Mouse (Mus musculus) embryonic facial prominence, embryonic 11.5 days (tissue): ENCODE measurements at regions not wholly inside any gene's neighbourhood (a gene's known extent, or its start where the extent isn't known, plus 50 kb on each side); places are given as distances from the start of the nearest gene placed in this dataset.
A peak's percentile ranks its signal among the peaks of the same experiment; 100 is the strongest.

ENCODE experiments used
- ATAC-seq: fragments of 200-750 bp; cut with Nextera tagmentation; replicated peaks from 2 replicates; pipeline ENCODE4 v1.8.0; 2017; ENCODE audit warnings: low read depth; ENCODE audit not compliant: insufficient number of reproducible peaks, low FRiP score, low TSS enrichment
- DNase-seq: peaks from one replicate; pipeline ENCODE4 v3.0.0-alpha.2; 2015; ENCODE audit warnings: low spot score
- H3K27ac ChIP-seq: fragments of 300-500 bp; sonication (generic); replicated peaks from 2 replicates; pipeline ENCODE4 v1.5.1; 2014; ENCODE audit warnings: mild to moderate bottlenecking, low read depth, low read length, control low read depth
- H3K27me3 ChIP-seq: fragments of 300-500 bp; sonication (generic); 2 replicates; pipeline ENCODE4 v1.6.1; 2014; ENCODE audit warnings: mild to moderate bottlenecking, low read length, moderate library complexity, mixed read lengths; ENCODE audit not compliant: control insufficient read depth, insufficient read depth
- H3K36me3 ChIP-seq: fragments of 300-500 bp; sonication (generic); replicated peaks from 2 replicates; pipeline ENCODE4 v1.6.1; 2014; ENCODE audit warnings: low read depth, mild to moderate bottlenecking, low read length, moderate library complexity, mixed read lengths; ENCODE audit not compliant: control insufficient read depth, insufficient read depth
- H3K4me1 ChIP-seq: fragments of 300-500 bp; sonication (generic); 2 replicates; pipeline ENCODE4 v1.6.1; 2014; ENCODE audit warnings: low read length, mixed read lengths; ENCODE audit not compliant: control insufficient read depth, insufficient read depth
- H3K4me2 ChIP-seq: fragments of 300-500 bp; sonication (generic); 2 replicates; pipeline ENCODE4 v1.6.1; 2014; ENCODE audit warnings: low read depth, mild to moderate bottlenecking, control low read depth, low read length, moderate library complexity
- H3K4me3 ChIP-seq: fragments of 300-500 bp; sonication (generic); 2 replicates; pipeline ENCODE4 v1.5.1; 2014; ENCODE audit warnings: low read depth, low read length, control low read depth
- H3K9ac ChIP-seq: fragments of 300-500 bp; sonication (generic); replicated peaks from 2 replicates; pipeline ENCODE4 v1.6.1; 2014; ENCODE audit warnings: mild to moderate bottlenecking, control low read depth, low read length
- H3K9me3 ChIP-seq: fragments of 300-500 bp; sonication (generic); replicated peaks from 2 replicates; pipeline ENCODE4 v1.6.1; 2016; ENCODE audit warnings: mild to moderate bottlenecking, low read length, inconsistent platforms, mixed read lengths; ENCODE audit not compliant: control insufficient read depth
- WGBS: fragments of 180-500 bp; shearing (Covaris S2); extraction: QIAGEN DNeasy Blood & Tissue Kit; methylation state at CpG from one replicate; pipeline ENCODE4 v1.1.7; 2014; 5-methylcytosine and 5-hydroxymethylcytosine counted together

DNA sequence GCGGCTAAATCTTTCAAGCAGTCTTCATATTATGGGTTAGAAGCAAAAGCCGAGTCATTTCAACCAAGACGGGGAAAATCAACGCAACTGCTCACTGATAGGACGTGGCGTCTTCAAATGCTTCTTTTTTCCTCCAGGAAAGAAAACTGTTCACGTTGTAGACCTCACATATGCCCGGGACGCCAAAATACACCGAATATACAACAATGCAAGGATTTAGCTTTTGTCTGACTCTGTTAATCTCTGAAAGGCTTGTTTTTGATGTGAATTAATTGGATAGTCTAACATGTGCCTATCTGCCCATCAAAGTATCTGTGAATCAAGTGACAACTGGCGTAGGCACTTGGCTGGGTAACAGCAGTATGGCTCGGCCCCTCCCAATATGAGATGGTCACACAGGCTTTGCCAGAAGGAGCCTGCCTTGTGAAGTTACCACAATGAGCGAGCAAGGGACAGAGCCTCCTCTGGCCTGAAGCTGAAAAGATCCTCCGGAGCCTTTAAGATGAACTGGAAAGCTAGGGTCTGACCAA is 53.3 kb upstream of the Olig2 start:
- Histone ChIP-seq H3K9ac (no peak overlapping the region), H3K27ac (no peak overlapping the region), H3K27me3 (peaks cover 2% of the 10 kb centered on the region; the same call in 1 of the 2 replicates), H3K4me2 (no peak overlapping the region), H3K9me3 (no peaks in the 10 kb centered on the region), H3K4me3 (no peak overlapping the region), H3K36me3 (no peaks in the 10 kb centered on the region), H3K4me1 (no peaks in the 10 kb centered on the region; the same call in 1 of the 2 replicates)
- no peak for DNase-seq
- 67% methylated on average over 14 of the region's 14 CpGs for WGBS
- no peak for ATAC-seq

DNA sequence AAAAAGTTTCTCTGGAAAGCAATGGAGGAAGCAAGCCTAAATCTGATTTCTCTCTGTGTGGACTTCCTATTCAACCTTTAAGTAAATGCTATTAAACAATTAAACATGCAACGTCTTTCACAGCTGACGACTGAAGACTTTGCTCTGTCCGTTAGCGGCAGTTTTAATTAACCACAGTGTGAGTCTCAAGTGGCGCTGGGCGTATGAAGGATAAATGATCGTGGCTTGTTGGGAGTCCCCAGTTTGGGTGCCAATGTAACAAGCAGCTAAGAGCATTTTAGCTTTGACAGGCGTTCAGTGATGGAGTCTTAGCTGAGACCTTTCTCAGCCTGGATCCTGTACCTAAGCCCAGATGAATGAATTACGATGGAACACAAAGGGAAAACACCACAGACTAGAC is 52.7 kb upstream of the Olig2 start:
- WGBS = 65% methylated on average over 9 of the region's 9 CpGs
- ATAC-seq (no peak), DNase-seq (no peak)
- Histone ChIP-seq H3K27ac (no peak overlapping the region), H3K27me3 (peaks cover 2% of the 10 kb centered on the region; the same call in 1 of the 2 replicates), H3K36me3 (no peaks in the 10 kb centered on the region), H3K4me2 (no peak overlapping the region), H3K4me1 (no peaks in the 10 kb centered on the region; the same call in 1 of the 2 replicates), H3K4me3 (no peak overlapping the region), H3K9ac (no peak overlapping the region), H3K9me3 (no peaks in the 10 kb centered on the region)

DNA sequence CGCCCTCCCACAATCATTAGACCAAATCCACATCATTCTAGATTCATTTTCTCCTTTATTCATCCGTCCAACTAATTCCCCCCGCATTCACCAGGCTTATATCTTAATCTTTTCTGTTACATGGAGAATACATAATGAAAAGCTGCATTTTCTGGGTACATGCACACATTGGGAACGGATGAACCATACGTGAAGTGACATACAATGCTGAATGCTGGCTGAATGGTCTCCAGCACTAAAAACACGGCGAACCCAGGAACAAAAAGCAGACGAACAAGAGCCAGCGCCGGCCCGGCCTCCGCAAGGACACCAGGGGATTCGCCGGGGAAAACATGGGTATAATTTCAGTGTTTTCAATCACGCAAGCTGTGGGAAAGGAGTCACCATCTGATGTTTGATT is 52.0 kb upstream of the Olig2 start:
- Histone ChIP-seq H3K36me3 (no peaks in the 10 kb centered on the region), H3K27me3 (no peaks in the 10 kb centered on the region; the same call in 1 of the 2 replicates), H3K4me3 (no peak overlapping the region), H3K4me2 (no peak overlapping the region), H3K4me1 (no peaks in the 10 kb centered on the region; the same call in 1 of the 2 replicates), H3K9me3 (no peaks in the 10 kb centered on the region), H3K27ac (no peak overlapping the region), H3K9ac (no peak overlapping the region)
- DNase-seq = no peak
- ATAC-seq = no peak; the same call in 1 of the 2 replicates
- 57% methylated on average over 15 of the region's 15 CpGs for WGBS

DNA sequence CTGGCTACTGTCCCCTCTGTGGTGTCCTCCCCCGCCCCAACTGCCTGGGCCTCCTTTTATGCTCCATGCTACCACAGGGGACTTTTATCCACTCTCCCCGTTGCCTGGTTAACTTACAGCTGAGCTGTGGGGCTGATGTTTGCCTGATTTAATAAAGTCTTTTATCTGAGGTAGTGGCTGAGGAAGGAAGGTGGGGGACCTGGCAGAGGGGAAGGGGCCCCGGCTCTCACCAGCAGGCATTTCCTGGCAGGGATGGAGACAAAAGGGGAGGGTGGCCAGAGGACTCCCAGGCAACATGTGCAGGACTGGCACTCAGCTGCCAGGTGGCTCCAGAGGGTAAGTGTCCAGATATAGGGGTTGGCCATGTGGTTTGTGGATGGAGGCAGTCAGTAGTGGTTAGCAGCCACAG is 51.4 kb upstream of the Olig2 start:
- 0 out of 2 replicates have a peak, but pooled peaks have one; percentile 42 for ATAC-seq
- Histone ChIP-seq H3K4me3 (no peak overlapping the region), H3K4me2 (no peak overlapping the region), H3K27ac (no peak overlapping the region), H3K4me1 (no peaks in the 10 kb centered on the region; the same call in 1 of the 2 replicates), H3K9ac (no peak overlapping the region), H3K9me3 (no peaks in the 10 kb centered on the region), H3K36me3 (no peaks in the 10 kb centered on the region), H3K27me3 (no peaks in the 10 kb centered on the region; the same call in 1 of the 2 replicates)
- no peak for DNase-seq
- WGBS = 22% methylated on average over 3 of the region's 3 CpGs

DNA sequence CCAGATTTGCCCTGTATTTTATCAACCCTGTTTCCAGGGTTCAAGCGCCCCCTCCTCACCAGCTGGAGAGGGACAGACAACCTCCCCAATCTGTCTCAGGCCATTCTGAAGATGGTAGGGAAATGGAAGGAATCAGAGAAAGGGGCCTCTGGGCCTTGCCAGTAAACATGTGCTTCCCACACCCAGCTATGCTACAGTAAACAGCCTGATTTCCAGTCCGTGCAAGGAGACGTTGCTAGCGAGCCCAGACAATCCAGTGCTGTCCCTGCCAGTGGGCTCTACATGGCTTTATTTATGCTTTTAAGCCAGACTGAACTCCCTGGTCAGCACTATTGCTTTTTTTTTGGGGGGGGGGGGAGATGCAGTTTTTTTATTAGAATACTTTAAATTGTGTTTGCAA is 50.9 kb upstream of the Olig2 start:
- Histone ChIP-seq H3K4me1 (no peaks in the 10 kb centered on the region; the same call in 1 of the 2 replicates), H3K36me3 (no peaks in the 10 kb centered on the region), H3K4me3 (no peak overlapping the region), H3K27ac (no peak overlapping the region), H3K27me3 (no peaks in the 10 kb centered on the region; the same call in 1 of the 2 replicates), H3K9me3 (no peaks in the 10 kb centered on the region), H3K4me2 (no peak overlapping the region), H3K9ac (no peak overlapping the region)
- DNase-seq (no peak), ATAC-seq (no peak)
- 62% methylated on average over 4 of the region's 4 CpGs for whole genome bisulfite sequencing
